Comparison of ENCODE assay signal across 8 mouse cellular contexts in the genomic region with DNA sequence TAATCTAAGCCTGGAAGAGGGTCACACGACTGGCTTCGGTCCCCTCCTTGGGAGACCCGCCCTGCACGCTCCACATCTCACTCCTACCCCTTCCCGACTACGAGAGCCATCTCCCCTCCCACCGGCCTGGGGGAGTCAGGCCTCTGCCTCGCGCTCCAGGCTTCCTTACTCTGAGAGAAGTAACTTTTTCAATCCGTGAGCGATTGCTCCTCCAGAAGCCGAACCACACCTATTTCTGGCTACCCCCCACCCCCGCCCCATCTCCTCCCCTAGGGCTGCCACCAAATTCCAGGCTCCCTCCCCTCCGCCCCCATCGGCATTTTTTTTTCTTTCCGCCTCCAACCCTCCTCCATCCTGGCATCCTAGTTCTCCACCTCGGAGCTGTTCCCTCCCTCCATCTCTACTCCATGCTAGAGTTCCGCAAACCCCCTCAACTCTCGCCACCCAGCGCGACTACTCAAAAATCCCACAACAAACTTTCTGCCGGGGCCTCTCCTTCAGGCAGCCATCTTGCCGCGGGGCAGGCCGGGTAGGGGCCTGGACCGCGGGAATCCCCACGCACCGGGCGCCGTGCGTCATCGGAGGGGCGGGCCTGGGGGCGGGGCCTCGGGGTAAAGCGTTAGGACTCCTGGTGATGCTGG. TPM values are rescaled to one million over a fixed set of nuclear protein-coding genes. Genes with fewer than 3 reads are reported as not detected.
DNase-seq lines count a peak whose midpoint lies in the region; ATAC-seq and TF ChIP-seq lines count a peak whose summit lies in the region.

Tjap1 (minus strand) TSS at position 544 of the 641 bp plus-strand sequence.

- no peak for TF ChIP-seq RAD21 in MEL (IDR thresholded peaks at IDR 0.05; ENCODE audit: low read depth, low read length)

- intact Hi-C loops in heart, postnatal 10 days (cut with DNase I): no loop called here

- peaks cover 23% of the 10 kb centered on the region for H3K79me2 ChIP-seq in MEL (ENCODE audit: control insufficient read depth, insufficient read depth, low read length, poor library complexity)

- peak; percentile 91 to 92 for TF ChIP-seq POLR2A in MEL (IDR thresholded peaks at IDR 0.05; ENCODE audit: control insufficient read depth in 1 of 2, insufficient read depth in 1 of 2, low read depth in 1 of 2, low read length in 2 of 2, poor library complexity in 1 of 2)

- H3K4me3 ChIP-seq in MEL (ENCODE audit: control insufficient read depth in 1 of 2, insufficient read depth in 1 of 2, low read depth in 2 of 2, low read length in 2 of 2): peak within 1 kb of the TSS; percentile 87 to 91
- H3K4me3 ChIP-seq in forebrain, embryonic 14.5 days (ENCODE audit: low read depth, low read length): peak within 1 kb of the TSS; percentile 59
- H3K4me3 ChIP-seq in lung, embryonic 14.5 days (ENCODE audit: low read depth, low read length): peak within 1 kb of the TSS; percentile 79

- H3K27ac ChIP-seq in MEL (ENCODE audit: control insufficient read depth, low read depth, low read length): peak within 1 kb of the TSS; percentile 89
- H3K27ac ChIP-seq in forebrain, embryonic 14.5 days (ENCODE audit: low read depth, low read length): peak within 1 kb of the TSS; percentile 35; the same call in 1 of the 2 replicates
- peak within 1 kb of the TSS; percentile 90 for H3K27ac ChIP-seq in lung, embryonic 14.5 days (ENCODE audit: low read depth)

- peaks cover 2 to 13% of the 10 kb centered on the region in 2 experiments for H3K36me3 ChIP-seq in MEL (ENCODE audit: control insufficient read depth in 1 of 2, insufficient read depth in 2 of 2, low read length in 2 of 2)
- peaks cover 15% of the 10 kb centered on the region; the same call in 1 of the 2 replicates for H3K36me3 ChIP-seq in forebrain, embryonic 14.5 days (ENCODE audit: control insufficient read depth, insufficient read depth, low read length)
- H3K36me3 ChIP-seq in lung, embryonic 14.5 days (ENCODE audit: insufficient read depth): peaks cover 30% of the 10 kb centered on the region

- H3K4me2 ChIP-seq in forebrain, embryonic 14.5 days (ENCODE audit: low read length): peak within 1 kb of the TSS; percentile 72
- peak within 1 kb of the TSS; percentile 95 for H3K4me2 ChIP-seq in lung, embryonic 14.5 days

- peak within 1 kb of the TSS; percentile 90 for H3K9ac ChIP-seq in MEL (ENCODE audit: control insufficient read depth, low read depth, low read length, poor library complexity, severe bottlenecking)
- H3K9ac ChIP-seq in forebrain, embryonic 14.5 days (ENCODE audit: low read length): peak within 1 kb of the TSS; percentile 80
- peak within 1 kb of the TSS; percentile 81 for H3K9ac ChIP-seq in lung, embryonic 14.5 days

- H3K9me3 ChIP-seq in MEL (replicated peaks; ENCODE audit: insufficient read depth, low read length): no peaks in the 10 kb centered on the region
- no peaks in the 10 kb centered on the region for H3K9me3 ChIP-seq in forebrain, embryonic 14.5 days (replicated peaks; ENCODE audit: control insufficient read depth, low read length)
- H3K9me3 ChIP-seq in lung, embryonic 14.5 days (ENCODE audit: low read depth, low read length): no peaks in the 10 kb centered on the region

- no peak for TF ChIP-seq EP300 in MEL (IDR thresholded peaks at IDR 0.05; ENCODE audit: low read depth in 1 of 2, low read length in 2 of 2)

- peak; percentile 88 for DNase-seq in MEL (ENCODE audit: low read depth, low spot score)
- peak; percentile 76 for DNase-seq in cerebellum, adult 11 months
- peak; percentile 94 for DNase-seq in forebrain, embryonic 14.5 days (ENCODE audit: low spot score)
- DNase-seq in heart, postnatal 10 days: peak; percentile 92 to 93
- DNase-seq in kidney, postnatal 4 days: peak; percentile 96 to 97
- peak; percentile 92 for DNase-seq in lung, embryonic 14.5 days
- DNase-seq in thymus, adult 18-20 months: peak; percentile 67 to 70

- peaks cover 0 to 17% of the 10 kb centered on the region in 2 experiments; a peak in 3 of 4 replicates for H3K4me1 ChIP-seq in MEL (ENCODE audit: control insufficient read depth in 1 of 2, insufficient read depth in 2 of 2, low read length in 2 of 2)
- peaks cover 13% of the 10 kb centered on the region for H3K4me1 ChIP-seq in forebrain, embryonic 14.5 days (ENCODE audit: control insufficient read depth, insufficient read depth, low read length)
- H3K4me1 ChIP-seq in lung, embryonic 14.5 days (ENCODE audit: insufficient read depth): peaks cover 12% of the 10 kb centered on the region

- 0% methylated on average over 37 of the region's 37 CpGs for WGBS in forebrain, embryonic 14.5 days
- under 1% methylated on average over 37 of the region's 37 CpGs for WGBS in lung, embryonic 14.5 days

- peak; percentile 99 for ATAC-seq in forebrain, embryonic 14.5 days
- peak; percentile 97 for ATAC-seq in lung, embryonic 14.5 days (ENCODE audit: insufficient read depth)
- ATAC-seq in neutrophil, adult 5-6 weeks (ENCODE audit: extremely low read depth, insufficient number of reproducible peaks, low FRiP score, poor library complexity, severe bottlenecking): peak; percentile 78

- H3K27me3 ChIP-seq in MEL (ENCODE audit: control insufficient read depth in 1 of 2, insufficient read depth in 2 of 2, low read length in 2 of 2): no peaks in the 10 kb centered on the region
- no peaks in the 10 kb centered on the region for H3K27me3 ChIP-seq in forebrain, embryonic 14.5 days (replicated peaks; ENCODE audit: control insufficient read depth, insufficient read depth, low read length)
- H3K27me3 ChIP-seq in lung, embryonic 14.5 days (ENCODE audit: insufficient read depth, low read length): no peaks in the 10 kb centered on the region

- no peak for TF ChIP-seq CTCF in MEL (IDR thresholded peaks at IDR 0.05 in 2 of 3, conservative IDR thresholded peaks at IDR 0.05 in 1 of 3; ENCODE audit: control insufficient read depth in 1 of 3, insufficient read depth in 1 of 3, low read depth in 2 of 3, low read length in 3 of 3, poor library complexity in 1 of 3, severe bottlenecking in 1 of 3)
- TF ChIP-seq CTCF in lung, embryonic 14.5 days (IDR thresholded peaks at IDR 0.05; ENCODE audit: low read depth): no peak

TF ChIP-seq in MEL, 35 proteins besides CTCF, POLR2A, EP300 and RAD21:
- no peak for TF ChIP-seq BHLHE40 (IDR thresholded peaks at IDR 0.05; ENCODE audit: borderline replicate concordance, low read depth, low read length)
- no peak for TF ChIP-seq MAX (IDR thresholded peaks at IDR 0.05; ENCODE audit: low read length)
- no peak for TF ChIP-seq USF1 (IDR thresholded peaks at IDR 0.05; ENCODE audit: low read depth, low read length)
- no peak for TF ChIP-seq CHD1 (IDR thresholded peaks at IDR 0.05; ENCODE audit: low read depth, low read length)
- peak; percentile 81 for TF ChIP-seq NELFE (IDR thresholded peaks at IDR 0.05; ENCODE audit: low read depth, low read length)
- TF ChIP-seq KAT2A (conservative IDR thresholded peaks at IDR 0.05; ENCODE audit: low read depth, low read length): no peak; the same call in 1 of the 2 replicates
- no peak for TF ChIP-seq SMC3 (IDR thresholded peaks at IDR 0.05; ENCODE audit: low read depth, low read length)
- no peak for TF ChIP-seq POLR2AphosphoS5 (IDR thresholded peaks at IDR 0.05; ENCODE audit: borderline replicate concordance, low read depth, low read length)
- TF ChIP-seq MAFK (IDR thresholded peaks at IDR 0.05; ENCODE audit: borderline replicate concordance, low read depth, low read length): no peak
- no peak for TF ChIP-seq USF2 (IDR thresholded peaks at IDR 0.05; ENCODE audit: borderline replicate concordance in 1 of 2, insufficient read depth in 1 of 2, low read depth in 1 of 2, low read length in 2 of 2)
- peak; percentile 32; the same call in 1 of the 2 replicates for TF ChIP-seq MXI1 (IDR thresholded peaks at IDR 0.05; ENCODE audit: low read depth, low read length)
- peak; percentile 74; the same call in 1 of the 2 replicates for TF ChIP-seq E2F4 (IDR thresholded peaks at IDR 0.05; ENCODE audit: borderline replicate concordance, low read depth, low read length)
- TF ChIP-seq GATA1 (IDR thresholded peaks at IDR 0.05; ENCODE audit: low read depth, low read length): no peak
- TF ChIP-seq ZNF384 (IDR thresholded peaks at IDR 0.05; ENCODE audit: low read depth, low read length): peak; percentile 74
- TF ChIP-seq MEF2A (IDR thresholded peaks at IDR 0.05; ENCODE audit: extremely low read depth, insufficient replicate concordance, low read depth, low read length, poor library complexity, severe bottlenecking): no peak
- TF ChIP-seq HCFC1 (IDR thresholded peaks at IDR 0.05; ENCODE audit: low read depth, low read length): peak; percentile 82
- TF ChIP-seq TCF12 (IDR thresholded peaks at IDR 0.05; ENCODE audit: low read depth, low read length): 0 out of 2 replicates have a peak, but pooled peaks have one; percentile 5
- TF ChIP-seq ETS1 (IDR thresholded peaks at IDR 0.05; ENCODE audit: low read depth, low read length): no peak; the same call in 1 of the 2 replicates
- no peak for TF ChIP-seq GABPA (IDR thresholded peaks at IDR 0.05; ENCODE audit: low read depth, low read length)
- TF ChIP-seq MAZ (IDR thresholded peaks at IDR 0.05; ENCODE audit: low read depth, low read length): peak; percentile 58; the same call in 1 of the 2 replicates
- no peak for TF ChIP-seq RCOR1 (IDR thresholded peaks at IDR 0.05; ENCODE audit: low read depth, low read length)
- peak; percentile 56; the same call in 1 of the 2 replicates for TF ChIP-seq TBP (IDR thresholded peaks at IDR 0.05; ENCODE audit: low read depth, low read length)
- TF ChIP-seq UBTF (IDR thresholded peaks at IDR 0.05; ENCODE audit: borderline replicate concordance, insufficient read depth, low read depth, low read length): no peak
- peak; percentile 73; the same call in 1 of the 2 replicates for TF ChIP-seq POLR2AphosphoS2 (IDR thresholded peaks at IDR 0.05; ENCODE audit: low read length)
- peak; percentile 55; the same call in 1 of the 2 replicates for TF ChIP-seq SIN3A (IDR thresholded peaks at IDR 0.05; ENCODE audit: low read length)
- TF ChIP-seq ZMIZ1 (IDR thresholded peaks at IDR 0.05; ENCODE audit: low read depth, low read length): no peak
TF ChIP-seq in MEL: peak in this region for 10.

RNA-seq across cellular contexts. Expression of gene Tjap1, which starts in this region (rescaled TPM):
- total RNA-seq in MEL (2012; rRNA removed): 11.0 and 12.9 TPM in 2 replicates
- 10 to 100 TPM in 1 of 2 experiments, not detected in 1; 41.2 TPM for polyA plus RNA-seq in MEL (2012; ENCODE audit: insufficient read depth in 1 of 2, insufficient read length in 2 of 2, low read depth in 1 of 2, low replicate concordance in 2 of 2, missing spikeins in 1 of 2)
- polyA plus RNA-seq in forebrain, embryonic 14.5 days (2014; fragmentation: Nextera tagmentation; extraction: Ambion mirVana): 22.8 and 23.9 TPM in 2 replicates
- total RNA-seq in heart, postnatal 10 days (2021): 10 to 100 TPM; 54.0 to 56.3 TPM
- 39.1 and 43.2 TPM in 2 replicates for polyA plus RNA-seq in lung, embryonic 14.5 days (2014; fragmentation: Nextera tagmentation; extraction: Ambion mirVana)
- total RNA-seq in neutrophil, adult 5-6 weeks (2017): 17.2 and 17.8 TPM in 2 replicates

Comparison
In these comparisons a context has a peak if more than half of its experiments do, and no peak if none do; other contexts are left out.
1. Peak in every context shown above with its lines: DNase-seq, ATAC-seq, H3K4me3 ChIP-seq and H3K27ac ChIP-seq.
2. H3K27ac ChIP-seq: peak in every context shown above with its lines; median percentile 90 in lung, embryonic 14.5 days; 89 in MEL; 35 in forebrain, embryonic 14.5 days.